ENCODE assay signal across 16 mouse cellular contexts in the genomic region with DNA sequence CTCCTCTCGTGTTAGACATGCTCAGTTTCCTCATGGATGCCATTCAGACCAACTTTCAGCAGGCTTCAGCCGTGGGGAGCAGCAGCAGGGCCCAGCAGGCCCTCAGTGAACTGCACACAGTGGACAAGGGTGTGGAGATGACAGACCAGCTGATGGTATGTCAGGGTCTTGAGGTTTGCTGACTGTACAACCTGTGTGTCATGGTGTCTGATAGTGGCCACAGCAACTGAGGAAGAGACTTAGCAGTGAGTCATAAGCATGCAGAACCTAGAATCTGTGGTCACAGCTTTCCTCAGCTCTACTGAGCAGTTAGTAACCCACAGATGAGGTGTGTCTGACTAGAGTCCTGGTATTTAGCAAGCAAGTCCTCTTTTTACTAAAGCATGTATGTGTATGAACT.
"Had no signal": no experiment of that assay in that cellular context is flagged by ENCODE, and none has a peak within 500 bp of the region (broad histone marks: within the 10 kb centered on the region; RNA-seq: fewer than 3 reads in every experiment).

No protein-coding gene starts in this region.

- H3K4me1 ChIP-seq: limb, embryonic 10.5 days; limb, embryonic 13.5 days; liver, embryonic 13.5 days; midbrain, embryonic 12.5 days had no signal

- DNase-seq: kidney, postnatal 25 days; layer of hippocampus, adult 9-11 months; liver, embryonic 13.5 days; liver, postnatal 0 days; lung, embryonic 14.5 days; thymus, postnatal 25 days had no signal

- ATAC-seq: liver, postnatal 0 days; lung, postnatal 0 days; midbrain, embryonic 16.5 days had no signal

- H3K9ac ChIP-seq: limb, embryonic 13.5 days; liver, embryonic 13.5 days; liver, postnatal 0 days; lung, embryonic 14.5 days had no signal

- H3K27ac ChIP-seq: kidney, postnatal 0 days; layer of hippocampus, adult 2 months; limb, embryonic 10.5 days; limb, embryonic 13.5 days; liver, embryonic 13.5 days; macrophage; midbrain, embryonic 12.5 days; stomach, postnatal 0 days had no signal

- H3K4me3 ChIP-seq: layer of hippocampus, adult 2 months; limb, embryonic 10.5 days; limb, embryonic 13.5 days; liver, embryonic 13.5 days; midbrain, embryonic 12.5 days; myocyte had no signal

- H3K27me3 ChIP-seq: limb, embryonic 13.5 days; liver, embryonic 13.5 days; midbrain, embryonic 12.5 days had no signal

- H3K9me3 ChIP-seq: limb, embryonic 10.5 days; limb, embryonic 13.5 days; liver, embryonic 13.5 days; midbrain, embryonic 12.5 days had no signal

- H3K4me2 ChIP-seq: limb, embryonic 13.5 days; liver, embryonic 13.5 days; lung, embryonic 14.5 days; midbrain, embryonic 12.5 days had no signal
